In genomic region chr7:96946501-96946900, GRCm38 (mm10) we compare ENCODE assay signal across 8 mouse cellular contexts. TPM values are rescaled to one million over a fixed set of nuclear protein-coding genes. Genes with fewer than 3 reads are reported as not detected.
DNase-seq lines count a peak whose midpoint lies in the region; TF ChIP-seq lines count a peak whose summit lies in the region.
"Not testable (repeated sequence)": the region's sequence is repeated elsewhere in the genome, so short reads cannot be mapped to it uniquely, and the experiment has no call there.

No protein-coding gene starts in this region.

- not testable (repeated sequence) for H3K9ac ChIP-seq in MEL (ENCODE audit: control insufficient read depth, low read depth, low read length, poor library complexity, severe bottlenecking)

- H3K4me3 ChIP-seq in MEL (ENCODE audit: control insufficient read depth in 1 of 2, insufficient read depth in 1 of 2, low read depth in 2 of 2, low read length in 2 of 2) = not testable (repeated sequence)

- peak; percentile 44 to 54 for DNase-seq in B cell, adult 2 months
- DNase-seq in CD8-positive naive resting alpha-beta T cell, adult 2 months (ENCODE audit: low read depth in 2 of 2, low spot score in 2 of 2) = peak; percentile 21 to 30
- peak; percentile 45 for DNase-seq in MEL (ENCODE audit: low read depth, low spot score)
- DNase-seq in induced T-regulatory cell, adult 2 months (ENCODE audit: low read depth) = peak; percentile 21
- DNase-seq in natural killer cell, adult 2 months (ENCODE audit: low spot score in 2 of 2) = peak; percentile 28 to 36
- peak; percentile 11 for DNase-seq in thymus, postnatal 0 days (ENCODE audit: low spot score)
- peak; percentile 8 for DNase-seq in thymus, postnatal 25 days
- DNase-seq in thymus, postnatal 4 days = peak; percentile 22

- H3K9me3 ChIP-seq in MEL (replicated peaks; ENCODE audit: insufficient read depth, low read length) = not testable (repeated sequence)

- not testable (repeated sequence) for H3K4me1 ChIP-seq in MEL (ENCODE audit: control insufficient read depth in 1 of 2, insufficient read depth in 2 of 2, low read length in 2 of 2)

- not testable (repeated sequence) for H3K79me2 ChIP-seq in MEL (ENCODE audit: control insufficient read depth, insufficient read depth, low read length, poor library complexity)

- not testable (repeated sequence) for TF ChIP-seq POLR2A in MEL (IDR thresholded peaks at IDR 0.05; ENCODE audit: control insufficient read depth in 1 of 2, insufficient read depth in 1 of 2, low read depth in 1 of 2, low read length in 2 of 2, poor library complexity in 1 of 2)

- not testable (repeated sequence) for TF ChIP-seq RAD21 in MEL (IDR thresholded peaks at IDR 0.05; ENCODE audit: low read depth, low read length)

- not testable (repeated sequence) for TF ChIP-seq CTCF in MEL (IDR thresholded peaks at IDR 0.05 in 2 of 3, conservative IDR thresholded peaks at IDR 0.05 in 1 of 3; ENCODE audit: control insufficient read depth in 1 of 3, insufficient read depth in 1 of 3, low read depth in 2 of 3, low read length in 3 of 3, poor library complexity in 1 of 3, severe bottlenecking in 1 of 3)

- not testable (repeated sequence) for H3K36me3 ChIP-seq in MEL (ENCODE audit: control insufficient read depth in 1 of 2, insufficient read depth in 2 of 2, low read length in 2 of 2)

- H3K27me3 ChIP-seq in MEL (ENCODE audit: control insufficient read depth in 1 of 2, insufficient read depth in 2 of 2, low read length in 2 of 2) = not testable (repeated sequence)

- not testable (repeated sequence) for TF ChIP-seq EP300 in MEL (IDR thresholded peaks at IDR 0.05; ENCODE audit: low read depth in 1 of 2, low read length in 2 of 2)

- not testable (repeated sequence) for H3K27ac ChIP-seq in MEL (ENCODE audit: control insufficient read depth, low read depth, low read length)

RNA-seq across cellular contexts. Expression of gene Nars2, which starts 4.8 kb away (rescaled TPM):
- total RNA-seq in MEL (2012; rRNA removed) = 12.7 and 14.7 TPM in 2 replicates
- 10 to 100 TPM in 1 of 2 experiments, not detected in 1; 22.9 TPM for polyA plus RNA-seq in MEL (2012; ENCODE audit: insufficient read depth in 1 of 2, insufficient read length in 2 of 2, low read depth in 1 of 2, low replicate concordance in 2 of 2, missing spikeins in 1 of 2)
- 17.4 and 17.7 TPM in 2 replicates for polyA plus RNA-seq in thymus, postnatal 0 days (2015; fragmentation: Nextera tagmentation; extraction: Ambion mirVana)
